Mouse (Mus musculus): ENCODE data around the gene Becn1. TPM values are rescaled to one million over a fixed set of nuclear protein-coding genes. Genes with fewer than 3 reads are reported as not detected.

Gene Becn1
- polyA plus RNA-seq, 1 experiment from 2014 or later, result 143 TPM

Other genes starting within 250 kb of the Becn1 start
- gene Naglu, start 232.3 kb downstream of the Becn1 start, polyA plus RNA-seq (2015; fragmentation: Nextera tagmentation; extraction: Ambion mirVana), result 15.1 and 16.6 TPM in 2 replicates
- 0.24 and 0.25 TPM in 2 replicates for gene Hsd17b1, start 223.9 kb downstream of the Becn1 start, polyA plus RNA-seq (2015; fragmentation: Nextera tagmentation; extraction: Ambion mirVana)
- gene Coasy, start 219.7 kb downstream of the Becn1 start, polyA plus RNA-seq (2015; fragmentation: Nextera tagmentation; extraction: Ambion mirVana), result 43.2 and 44.9 TPM in 2 replicates
- gene Mlx, start 215.0 kb downstream of the Becn1 start, polyA plus RNA-seq (2015; fragmentation: Nextera tagmentation; extraction: Ambion mirVana), result 50.3 and 52.0 TPM in 2 replicates
- 32.0 and 33.6 TPM in 2 replicates for gene Psmc3ip, start 206.8 kb downstream of the Becn1 start, polyA plus RNA-seq (2015; fragmentation: Nextera tagmentation; extraction: Ambion mirVana)
- gene Retreg3, start 182.4 kb downstream of the Becn1 start, polyA plus RNA-seq (2015; fragmentation: Nextera tagmentation; extraction: Ambion mirVana), result 25.3 and 26.7 TPM in 2 replicates
- gene Tubg1, start 182.3 kb downstream of the Becn1 start, polyA plus RNA-seq (2015; fragmentation: Nextera tagmentation; extraction: Ambion mirVana), result 69.7 and 73.4 TPM in 2 replicates
- 11.1 and 11.9 TPM in 2 replicates for gene Tubg2, start 146.4 kb downstream of the Becn1 start, polyA plus RNA-seq (2015; fragmentation: Nextera tagmentation; extraction: Ambion mirVana)
- gene Cntnap1, start 131.8 kb downstream of the Becn1 start, polyA plus RNA-seq (2015; fragmentation: Nextera tagmentation; extraction: Ambion mirVana), result 2.0 and 2.2 TPM in 2 replicates
- 27.2 and 28.7 TPM in 2 replicates for gene Plekhh3, start 130.9 kb downstream of the Becn1 start, polyA plus RNA-seq (2015; fragmentation: Nextera tagmentation; extraction: Ambion mirVana)
- 0.24 and 0.50 TPM in 2 replicates for gene Ccr10, start 126.8 kb downstream of the Becn1 start, polyA plus RNA-seq (2015; fragmentation: Nextera tagmentation; extraction: Ambion mirVana)
- gene Ezh1, start 75.8 kb downstream of the Becn1 start, polyA plus RNA-seq (2015; fragmentation: Nextera tagmentation; extraction: Ambion mirVana), result 16.5 and 18.7 TPM in 2 replicates
- 138 and 139 TPM in 2 replicates for gene Ramp2, start 56.3 kb downstream of the Becn1 start, polyA plus RNA-seq (2015; fragmentation: Nextera tagmentation; extraction: Ambion mirVana)
- gene Vps25, start 48.6 kb downstream of the Becn1 start, polyA plus RNA-seq (2015; fragmentation: Nextera tagmentation; extraction: Ambion mirVana), result 122 and 133 TPM in 2 replicates
- 12.5 and 14.3 TPM in 2 replicates for gene Wnk4, start 41.7 kb downstream of the Becn1 start, polyA plus RNA-seq (2015; fragmentation: Nextera tagmentation; extraction: Ambion mirVana)
- gene Cntd1, start 23.3 kb downstream of the Becn1 start, polyA plus RNA-seq (2015; fragmentation: Nextera tagmentation; extraction: Ambion mirVana), result 1.1 and 1.9 TPM in 2 replicates
- gene Coa3, start 23.2 kb downstream of the Becn1 start, polyA plus RNA-seq (2015; fragmentation: Nextera tagmentation; extraction: Ambion mirVana), result 160 and 165 TPM in 2 replicates
- gene Psme3, start 13.9 kb upstream of the Becn1 start, polyA plus RNA-seq (2015; fragmentation: Nextera tagmentation; extraction: Ambion mirVana), result 124 and 126 TPM in 2 replicates
- 1.1 and 1.6 TPM in 2 replicates for gene Aoc2, start 22.8 kb upstream of the Becn1 start, polyA plus RNA-seq (2015; fragmentation: Nextera tagmentation; extraction: Ambion mirVana)
- 0.77 and 0.94 TPM in 2 replicates for gene Aoc3, start 28.3 kb upstream of the Becn1 start, polyA plus RNA-seq (2015; fragmentation: Nextera tagmentation; extraction: Ambion mirVana)
- gene G6pc, start 65.3 kb upstream of the Becn1 start, polyA plus RNA-seq (2015; fragmentation: Nextera tagmentation; extraction: Ambion mirVana), result not detected in 2 replicates
- gene Aarsd1, start 115.3 kb upstream of the Becn1 start, polyA plus RNA-seq (2015; fragmentation: Nextera tagmentation; extraction: Ambion mirVana), result 63.4 and 65.6 TPM in 2 replicates
- 9.7 and 11.4 TPM in 2 replicates for gene Gm27029, start 122.5 kb upstream of the Becn1 start, polyA plus RNA-seq (2015; fragmentation: Nextera tagmentation; extraction: Ambion mirVana)
- gene Rundc1, start 122.8 kb upstream of the Becn1 start, polyA plus RNA-seq (2015; fragmentation: Nextera tagmentation; extraction: Ambion mirVana), result 21.6 and 23.4 TPM in 2 replicates
- 19.8 and 22.1 TPM in 2 replicates for gene Ptges3l, start 123.0 kb upstream of the Becn1 start, polyA plus RNA-seq (2015; fragmentation: Nextera tagmentation; extraction: Ambion mirVana)
- 306 and 328 TPM in 2 replicates for gene Rpl27, start 140.0 kb upstream of the Becn1 start, polyA plus RNA-seq (2015; fragmentation: Nextera tagmentation; extraction: Ambion mirVana)
- gene Ifi35, start 146.1 kb upstream of the Becn1 start, polyA plus RNA-seq (2015; fragmentation: Nextera tagmentation; extraction: Ambion mirVana), result 17.8 and 21.6 TPM in 2 replicates
- gene Rnd2, start 162.7 kb upstream of the Becn1 start, polyA plus RNA-seq (2015; fragmentation: Nextera tagmentation; extraction: Ambion mirVana), result 12.1 and 13.5 TPM in 2 replicates
- gene Vat1, start 163.9 kb upstream of the Becn1 start, polyA plus RNA-seq (2015; fragmentation: Nextera tagmentation; extraction: Ambion mirVana), result 59.3 and 61.8 TPM in 2 replicates
- 8.1 and 8.8 TPM in 2 replicates for gene Brca1, start 249.7 kb upstream of the Becn1 start, polyA plus RNA-seq (2015; fragmentation: Nextera tagmentation; extraction: Ambion mirVana)
- 72.9 and 73.6 TPM in 2 replicates for gene Nbr1, start 249.9 kb upstream of the Becn1 start, polyA plus RNA-seq (2015; fragmentation: Nextera tagmentation; extraction: Ambion mirVana)

Measured in embryonic facial prominence, embryonic 15.5 days (tissue).